Mouse (Mus musculus) midbrain, embryonic 11.5 days (tissue): Measurements from ENCODE around the gene Cdkl1. TPM values are rescaled to one million over a fixed set of nuclear protein-coding genes. Genes with fewer than 3 reads are reported as not detected.

Experiments used
- ATAC-seq: fragments of 200-750 bp; cut with Nextera tagmentation; 2 replicates; pipeline ENCODE4 v1.8.0; 2017; ENCODE audit warnings: moderate TSS enrichment, moderate library complexity; ENCODE audit not compliant: low FRiP score
- DNase-seq: peaks from one replicate; pipeline ENCODE4 v3.0.0; 2015; ENCODE audit warnings: low spot score; ENCODE audit errors: missing footprints
- H3K27ac ChIP-seq: fragments of 300-500 bp; sonication (generic); 2 replicates; pipeline ENCODE4 v1.5.1; 2014; ENCODE audit warnings: low read depth, low read length
- H3K27me3 ChIP-seq: fragments of 300-500 bp; sonication (generic); 2 replicates; pipeline ENCODE4 v1.6.1; 2014; ENCODE audit warnings: mild to moderate bottlenecking, low read length, moderate library complexity, mixed read lengths; ENCODE audit not compliant: control insufficient read depth, insufficient read depth
- H3K36me3 ChIP-seq: fragments of 300-500 bp; sonication (generic); 2 replicates; pipeline ENCODE4 v1.6.1; 2014; ENCODE audit warnings: mild to moderate bottlenecking, low read length, moderate library complexity, mixed read lengths; ENCODE audit not compliant: control insufficient read depth, insufficient read depth
- H3K4me1 ChIP-seq: fragments of 300-500 bp; sonication (generic); 2 replicates; pipeline ENCODE4 v1.6.1; 2014; ENCODE audit warnings: low read length; ENCODE audit not compliant: control insufficient read depth, insufficient read depth
- H3K4me2 ChIP-seq: fragments of 300-500 bp; sonication (generic); 2 replicates; pipeline ENCODE4 v1.6.1; 2014; ENCODE audit warnings: mild to moderate bottlenecking, moderate library complexity
- H3K4me3 ChIP-seq: fragments of 300-500 bp; sonication (generic); 2 replicates; pipeline ENCODE4 v1.5.1; 2014; ENCODE audit warnings: low read depth, low read length
- H3K9ac ChIP-seq: fragments of 300-500 bp; sonication (generic); 2 replicates; pipeline ENCODE4 v1.6.1; 2014; ENCODE audit warnings: low read length
- H3K9me3 ChIP-seq: fragments of 300-500 bp; sonication (generic); 2 replicates; pipeline ENCODE4 v1.6.1; 2016; ENCODE audit warnings: low read length; ENCODE audit not compliant: control insufficient read depth
- WGBS: fragments of 180-500 bp; shearing (Covaris S2); extraction: QIAGEN DNeasy Blood & Tissue Kit; methylation state at CpG from one replicate; pipeline ENCODE4 v1.1.7; 2014; 5-methylcytosine and 5-hydroxymethylcytosine counted together
- polyA plus RNA-seq: library from polyadenylated mRNA; unstranded; fragments of >200 nt; fragmentation: Nextera tagmentation; extraction: Ambion mirVana; gene quantifications from 2 replicates; pipeline ENCODE4 v1.2.1, GENCODE M21; 2014

Cdkl1 gene
- polyA plus RNA-seq, 1 experiment from 2014 or later = 0.64 TPM

DNA sequence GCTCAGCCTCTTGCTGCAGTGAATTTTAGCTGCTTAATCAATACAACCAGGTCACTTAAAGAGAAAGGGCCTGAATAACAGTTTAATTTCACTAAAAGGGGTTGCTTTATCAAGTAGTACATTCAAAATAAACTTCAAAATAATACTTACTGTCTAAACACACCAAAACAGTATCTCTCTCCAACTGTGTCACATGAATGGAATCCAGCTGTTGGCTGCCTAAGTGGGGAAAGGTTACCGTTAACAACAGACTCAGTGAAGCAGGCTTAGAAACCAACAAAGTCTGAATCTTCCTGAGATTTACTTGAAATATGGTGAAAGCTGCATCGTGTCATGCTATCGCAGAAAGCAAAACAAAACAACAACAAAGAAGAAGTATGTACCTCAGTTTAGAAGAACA lies 21.9 kb upstream of the Cdkl1 start:
- ATAC-seq (no peak), DNase-seq (no peak)
- Histone ChIP-seq H3K27ac (no peak overlapping the region), H3K9ac (no peak overlapping the region), H3K4me3 (no peak overlapping the region), H3K4me2 (no peak overlapping the region), H3K4me1 (peaks cover 11% of the 10 kb centered on the region), H3K36me3 (peaks cover 2% of the 10 kb centered on the region; the same call in 1 of the 2 replicates), H3K27me3 (no peaks in the 10 kb centered on the region), H3K9me3 (no peaks in the 10 kb centered on the region)
- 73% methylated on average over 3 of the region's 3 CpGs for WGBS

DNA sequence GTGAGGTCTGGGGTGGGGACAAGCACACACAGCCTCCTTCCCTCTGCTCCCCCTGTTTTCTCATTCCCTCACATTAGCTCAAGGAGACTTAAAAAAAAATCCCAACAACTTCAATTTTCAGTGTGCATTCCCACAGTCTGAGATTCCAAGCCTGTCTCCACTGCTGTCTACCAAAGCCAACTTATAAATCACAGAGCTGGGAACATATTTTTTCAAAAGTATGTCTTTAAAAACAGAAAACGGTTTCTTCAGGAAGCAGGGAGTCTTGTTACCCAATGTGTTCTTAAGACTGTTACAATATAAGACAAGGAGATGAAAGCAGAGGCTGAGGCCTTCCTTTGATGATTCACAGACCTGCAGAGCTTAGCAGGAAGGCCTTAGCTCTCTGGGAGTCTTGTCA lies 20.9 kb upstream of the Cdkl1 start:
- 40% methylated on average over 1 of the region's 1 CpGs for WGBS

DNA sequence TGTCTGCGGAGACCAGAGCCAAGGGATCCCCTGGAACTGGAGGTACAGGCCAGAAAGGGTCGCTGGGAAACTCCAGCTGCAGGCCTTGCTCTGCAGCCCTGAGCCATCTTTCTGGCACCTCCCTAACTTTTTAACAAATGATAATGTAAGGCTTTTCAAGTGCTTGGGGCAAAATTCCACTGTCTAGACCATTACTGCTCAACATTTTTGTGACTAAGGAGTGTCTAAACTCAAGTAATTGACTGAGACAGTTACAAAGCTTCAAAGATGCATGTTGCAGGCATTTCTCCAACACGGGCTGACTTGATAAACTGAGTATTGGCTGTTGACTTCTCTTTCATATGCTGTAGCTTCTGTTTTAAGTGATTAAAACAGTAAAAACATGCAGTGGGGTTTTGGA lies 18.4 kb upstream of the Cdkl1 start:
- Histone ChIP-seq H3K27me3 (no peaks in the 10 kb centered on the region), H3K36me3 (no peaks in the 10 kb centered on the region), H3K9ac (no peak overlapping the region), H3K4me3 (no peak overlapping the region), H3K4me2 (no peak overlapping the region), H3K4me1 (peaks cover 10% of the 10 kb centered on the region), H3K27ac (no peak overlapping the region), H3K9me3 (no peaks in the 10 kb centered on the region)
- no peak for DNase-seq
- WGBS = 91% methylated on average over 3 of the region's 3 CpGs
- no peak for ATAC-seq

More for the DNA sequence above, 20.9 kb upstream of the Cdkl1 start:
- no peak overlapping the region for H3K4me2 ChIP-seq
- H3K9me3 ChIP-seq = no peaks in the 10 kb centered on the region
- H3K4me1 ChIP-seq = peaks cover 11% of the 10 kb centered on the region
- ATAC-seq (no peak), DNase-seq (no peak)
- no peak overlapping the region for H3K27ac ChIP-seq
- no peak overlapping the region for H3K4me3 ChIP-seq
- H3K36me3 ChIP-seq = no peaks in the 10 kb centered on the region
- no peak overlapping the region for H3K9ac ChIP-seq
- no peaks in the 10 kb centered on the region for H3K27me3 ChIP-seq

DNA sequence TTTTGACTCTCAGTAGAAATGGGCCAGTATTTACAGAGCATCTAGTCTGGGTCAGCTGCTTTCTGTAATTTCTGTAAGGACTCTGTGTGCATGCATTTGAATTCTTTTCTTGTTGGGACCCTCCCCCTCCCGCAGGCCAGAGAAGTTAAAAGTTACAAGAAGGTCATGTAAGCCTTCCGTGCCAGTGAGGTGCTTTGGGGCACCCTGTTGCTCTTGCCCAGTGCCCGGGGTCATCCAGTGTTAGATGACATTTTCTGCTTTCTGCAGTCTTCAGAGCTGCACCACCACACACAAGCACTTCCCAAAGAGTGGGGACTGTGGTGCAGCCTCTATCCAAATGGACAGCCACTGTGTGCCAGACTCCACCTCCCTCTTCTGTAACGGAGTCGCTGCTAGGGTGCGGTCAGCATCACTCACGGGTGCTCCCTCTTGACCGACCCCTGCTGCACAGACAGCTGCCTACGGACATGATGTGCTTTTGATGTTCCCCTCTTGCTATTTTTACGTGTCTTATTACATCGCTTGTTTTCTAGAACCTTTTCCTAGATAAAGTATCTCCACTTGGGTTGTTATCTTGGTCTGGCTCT lies 16.4 kb upstream of the Cdkl1 start:
- H3K27ac ChIP-seq = no peak overlapping the region
- no peaks in the 10 kb centered on the region for H3K4me1 ChIP-seq
- no peaks in the 10 kb centered on the region for H3K9me3 ChIP-seq
- ATAC-seq (no peak), DNase-seq (peak; percentile 75)
- H3K9ac ChIP-seq = no peak overlapping the region
- no peak overlapping the region for H3K4me2 ChIP-seq
- no peaks in the 10 kb centered on the region for H3K27me3 ChIP-seq
- no peaks in the 10 kb centered on the region for H3K36me3 ChIP-seq
- WGBS = 81% methylated on average over 11 of the region's 11 CpGs
- no peak overlapping the region for H3K4me3 ChIP-seq

DNA sequence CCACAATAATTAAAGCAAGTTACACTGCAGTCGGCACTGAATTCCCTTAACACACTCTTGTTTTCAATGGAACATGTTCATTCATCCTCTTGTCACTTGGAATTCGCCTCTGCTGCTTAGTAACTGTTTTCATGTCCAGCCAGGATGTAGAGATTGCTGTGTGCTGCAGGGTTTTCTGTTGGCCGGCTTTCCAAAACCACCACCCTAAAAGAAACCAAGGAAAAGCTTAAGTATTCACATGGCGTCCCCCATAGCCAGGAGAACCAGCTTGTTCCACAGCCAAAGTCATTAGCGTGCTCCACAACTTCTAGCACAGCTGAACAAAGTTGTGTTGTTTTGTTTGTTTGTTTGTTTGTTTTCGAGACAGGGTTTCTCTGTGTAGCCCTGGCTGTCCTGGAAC lies 14.1 kb upstream of the Cdkl1 start:
- H3K9ac ChIP-seq = no peak overlapping the region
- DNase-seq (peak; percentile 64), ATAC-seq (no peak)
- no peak overlapping the region for H3K4me3 ChIP-seq
- no peak overlapping the region for H3K27ac ChIP-seq
- no peaks in the 10 kb centered on the region for H3K4me1 ChIP-seq
- 92% methylated on average over 6 of the region's 6 CpGs for WGBS
- H3K4me2 ChIP-seq = no peak overlapping the region
- H3K36me3 ChIP-seq = no peaks in the 10 kb centered on the region
- no peaks in the 10 kb centered on the region for H3K27me3 ChIP-seq
- H3K9me3 ChIP-seq = no peaks in the 10 kb centered on the region

- Histone ChIP-seq H3K9ac (no peak overlapping the region), H3K27me3 (no peaks in the 10 kb centered on the region), H3K27ac (no peak overlapping the region), H3K4me2 (no peak overlapping the region), H3K4me1 (no peaks in the 10 kb centered on the region), H3K4me3 (no peak overlapping the region), H3K36me3 (no peaks in the 10 kb centered on the region), H3K9me3 (no peaks in the 10 kb centered on the region)
- 95% methylated on average over 10 of the region's 10 CpGs for WGBS
- ATAC-seq = no peak
- DNase-seq = no peak
These were observed 13.5 kb upstream of the Cdkl1 start for GRCm38 (mm10) chr12:69804393-69805070.

- H3K4me2 ChIP-seq = no peak overlapping the region
- no peak for ATAC-seq
- no peaks in the 10 kb centered on the region for H3K27me3 ChIP-seq
- H3K27ac ChIP-seq = no peak overlapping the region
- H3K4me3 ChIP-seq = no peak overlapping the region
- H3K9me3 ChIP-seq = no peaks in the 10 kb centered on the region
- H3K9ac ChIP-seq = no peak overlapping the region
- 88% methylated on average over 5 of the region's 6 CpGs for WGBS
- no peaks in the 10 kb centered on the region for H3K4me1 ChIP-seq
- H3K36me3 ChIP-seq = no peaks in the 10 kb centered on the region
- peak; percentile 68 for DNase-seq
These were observed 12.1 kb upstream of the Cdkl1 start for GRCm38 (mm10) chr12:69803196-69803595.

DNA sequence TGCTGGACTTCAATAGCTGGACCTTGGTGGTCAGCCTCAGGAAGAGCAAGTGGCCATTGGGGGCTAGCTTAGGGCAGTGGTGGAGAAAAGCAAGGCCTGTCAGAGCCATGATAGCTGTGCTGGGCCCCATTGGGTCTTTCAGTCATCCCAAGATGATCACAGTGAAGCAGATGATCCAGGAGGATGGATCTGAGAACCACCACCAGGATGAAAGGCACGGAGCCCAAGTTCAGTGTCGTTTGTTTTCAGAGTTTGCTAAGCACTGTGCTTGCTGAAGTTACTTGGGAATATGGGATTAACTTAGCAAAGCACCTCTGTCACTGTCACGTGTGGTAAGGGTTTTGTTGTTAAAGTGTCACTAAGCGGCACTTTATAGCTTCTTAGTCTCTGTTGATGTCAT lies 9.5 kb upstream of the Cdkl1 start:
- H3K9ac ChIP-seq = no peak overlapping the region
- no peaks in the 10 kb centered on the region for H3K36me3 ChIP-seq
- H3K4me1 ChIP-seq = no peaks in the 10 kb centered on the region
- no peaks in the 10 kb centered on the region for H3K9me3 ChIP-seq
- H3K27me3 ChIP-seq = no peaks in the 10 kb centered on the region
- DNase-seq = peak; percentile 80
- H3K4me3 ChIP-seq = no peak overlapping the region
- H3K27ac ChIP-seq = no peak overlapping the region
- H3K4me2 ChIP-seq = no peak overlapping the region
- no peak for ATAC-seq
- 90% methylated on average over 4 of the region's 4 CpGs for WGBS

GRCm38 (mm10) chr12:69796311-69796710 lies 5.2 kb upstream of the Cdkl1 start:
- 91% methylated on average over 3 of the region's 3 CpGs for WGBS
- no peak for ATAC-seq

More at GRCm38 (mm10) chr12:69796311-69796710, 5.2 kb upstream of the Cdkl1 start:
- Histone ChIP-seq H3K9me3 (no peaks in the 10 kb centered on the region), H3K27ac (no peak overlapping the region), H3K9ac (no peak overlapping the region), H3K36me3 (no peaks in the 10 kb centered on the region), H3K4me3 (no peak overlapping the region), H3K4me2 (no peak overlapping the region), H3K27me3 (no peaks in the 10 kb centered on the region), H3K4me1 (peaks cover under 1% of the 10 kb centered on the region)
- DNase-seq = no peak
